Mouse (Mus musculus): ENCODE measurements at regions not wholly inside any gene's neighbourhood (a gene's known extent, or its start where the extent isn't known, plus 50 kb on each side); places are given as distances from the start of the nearest gene placed in this dataset.
A peak's percentile ranks its signal among the peaks of the same experiment; 100 is the strongest.
"Not testable (repeated sequence)": the region's sequence is repeated elsewhere in the genome, so short reads cannot be mapped to it uniquely, and the experiment has no call there.

GRCm38 (mm10) chr19:29869526-29869925, 55.4 kb upstream of the Il33 start:
- TF ChIP-seq CTCF (IDR thresholded peaks at IDR 0.05; ENCODE audit: borderline replicate concordance, extremely low read depth, insufficient read depth, insufficient read length) (no peak), POLR2A (IDR thresholded peaks at IDR 0.05; ENCODE audit: borderline replicate concordance, extremely low read depth, insufficient read depth, insufficient read length, poor library complexity, severe bottlenecking) (no peak)

GRCm38 (mm10) chr19:29868681-29869080, 55.9 kb upstream of the Ranbp6 start:
- DNase-seq (ENCODE audit: low read depth): not testable (repeated sequence)

More at GRCm38 (mm10) chr19:29869526-29869925, 55.4 kb upstream of the Il33 start:
- DNase-seq (ENCODE audit: low read depth): no peak

GRCm38 (mm10) chr19:29866822-29867221, 54.0 kb upstream of the Ranbp6 start:
- DNase-seq (ENCODE audit: low read depth): no peak
- no peak for TF ChIP-seq CTCF (IDR thresholded peaks at IDR 0.05; ENCODE audit: borderline replicate concordance, extremely low read depth, insufficient read depth, insufficient read length)
- no peak for TF ChIP-seq POLR2A (IDR thresholded peaks at IDR 0.05; ENCODE audit: borderline replicate concordance, extremely low read depth, insufficient read depth, insufficient read length, poor library complexity, severe bottlenecking)

- TF ChIP-seq POLR2A (IDR thresholded peaks at IDR 0.05; ENCODE audit: borderline replicate concordance, extremely low read depth, insufficient read depth, insufficient read length, poor library complexity, severe bottlenecking) (no peak), CTCF (IDR thresholded peaks at IDR 0.05; ENCODE audit: borderline replicate concordance, extremely low read depth, insufficient read depth, insufficient read length) (no peak)
- DNase-seq (ENCODE audit: low read depth): no peak
These were observed 52.4 kb upstream of the Ranbp6 start for GRCm38 (mm10) chr19:29865142-29865541.

- no peak for TF ChIP-seq POLR2A (IDR thresholded peaks at IDR 0.05; ENCODE audit: borderline replicate concordance, extremely low read depth, insufficient read depth, insufficient read length, poor library complexity, severe bottlenecking)
- DNase-seq (ENCODE audit: low read depth): peak; percentile 78
These were observed 50.0 kb upstream of the Ranbp6 start for GRCm38 (mm10) chr19:29862808-29863207.

Data from brain, embryonic 14.5 days (tissue).